Mouse (Mus musculus) thymus, postnatal 0 days (tissue): ENCODE results near the gene Tspan14. TPM values are rescaled to one million over a fixed set of nuclear protein-coding genes. Genes with fewer than 3 reads are reported as not detected.

Source experiments
- DNase-seq: peaks from one replicate; pipeline ENCODE4 v3.0.0-alpha.2; 2015; ENCODE audit warnings: low spot score
- polyA plus RNA-seq: library from polyadenylated mRNA; unstranded; fragments of >200 nt; fragmentation: Nextera tagmentation; extraction: Ambion mirVana; gene quantifications from 2 replicates; pipeline ENCODE4 v1.2.1, GENCODE M21; 2015

Gene Tspan14
- 58.5 and 65.0 TPM in 2 replicates for polyA plus RNA-seq

DNA sequence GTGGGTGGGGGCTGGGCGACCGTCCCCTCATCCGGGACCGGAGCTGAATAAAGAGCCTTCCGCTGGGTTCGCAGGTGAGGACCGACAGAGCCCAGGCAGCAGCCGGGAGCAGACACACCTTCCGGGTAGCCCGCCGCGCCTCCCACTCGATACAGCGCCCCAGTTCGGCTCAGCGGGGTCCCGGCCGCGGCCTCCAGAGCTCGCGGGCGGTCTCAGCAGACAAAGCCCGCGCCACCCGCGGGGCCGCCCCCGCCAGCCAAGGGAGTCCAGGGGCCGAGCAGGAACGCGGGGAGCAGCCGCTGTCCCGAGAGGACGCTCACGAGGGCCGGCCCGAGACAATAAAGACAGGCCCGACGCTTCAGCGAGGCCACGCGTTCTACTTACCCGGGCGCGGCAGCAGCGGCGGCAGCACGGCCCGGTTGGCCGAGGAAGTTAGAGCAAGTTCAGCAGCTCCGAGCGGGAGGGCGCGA lies at the start of gene Tspan14:
Gene Tspan14 (minus strand): TSS at position 416 of the 470 bp plus-strand sequence.
- peak; percentile 69 for DNase-seq

DNA sequence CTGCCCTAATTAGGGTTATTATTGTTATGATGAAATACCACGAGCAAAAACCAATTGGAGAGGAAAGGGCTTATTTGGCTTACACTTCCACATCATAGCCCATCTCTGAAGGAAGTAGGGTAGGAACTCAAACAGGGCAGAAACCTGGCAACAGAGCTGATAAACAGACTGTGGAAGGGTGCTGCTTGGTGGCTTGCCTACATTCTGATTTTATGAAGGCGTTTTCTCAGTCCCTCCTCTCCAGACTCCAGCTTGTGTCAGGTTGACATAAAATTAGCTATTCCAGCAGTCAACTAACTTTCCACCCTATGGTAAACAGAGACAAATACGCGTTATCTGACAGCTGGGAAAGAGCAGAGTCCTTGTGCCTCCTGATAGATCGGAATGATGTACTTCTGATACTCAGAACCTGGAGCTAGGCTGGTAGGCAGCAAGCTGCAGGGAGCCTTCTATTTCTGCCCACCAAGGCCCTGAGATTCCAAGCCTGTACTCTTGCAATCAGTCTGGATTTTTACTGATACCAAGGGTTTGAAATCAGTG lies 48.2 kb upstream of the Tspan14 start:
- DNase-seq, result no peak

DNA sequence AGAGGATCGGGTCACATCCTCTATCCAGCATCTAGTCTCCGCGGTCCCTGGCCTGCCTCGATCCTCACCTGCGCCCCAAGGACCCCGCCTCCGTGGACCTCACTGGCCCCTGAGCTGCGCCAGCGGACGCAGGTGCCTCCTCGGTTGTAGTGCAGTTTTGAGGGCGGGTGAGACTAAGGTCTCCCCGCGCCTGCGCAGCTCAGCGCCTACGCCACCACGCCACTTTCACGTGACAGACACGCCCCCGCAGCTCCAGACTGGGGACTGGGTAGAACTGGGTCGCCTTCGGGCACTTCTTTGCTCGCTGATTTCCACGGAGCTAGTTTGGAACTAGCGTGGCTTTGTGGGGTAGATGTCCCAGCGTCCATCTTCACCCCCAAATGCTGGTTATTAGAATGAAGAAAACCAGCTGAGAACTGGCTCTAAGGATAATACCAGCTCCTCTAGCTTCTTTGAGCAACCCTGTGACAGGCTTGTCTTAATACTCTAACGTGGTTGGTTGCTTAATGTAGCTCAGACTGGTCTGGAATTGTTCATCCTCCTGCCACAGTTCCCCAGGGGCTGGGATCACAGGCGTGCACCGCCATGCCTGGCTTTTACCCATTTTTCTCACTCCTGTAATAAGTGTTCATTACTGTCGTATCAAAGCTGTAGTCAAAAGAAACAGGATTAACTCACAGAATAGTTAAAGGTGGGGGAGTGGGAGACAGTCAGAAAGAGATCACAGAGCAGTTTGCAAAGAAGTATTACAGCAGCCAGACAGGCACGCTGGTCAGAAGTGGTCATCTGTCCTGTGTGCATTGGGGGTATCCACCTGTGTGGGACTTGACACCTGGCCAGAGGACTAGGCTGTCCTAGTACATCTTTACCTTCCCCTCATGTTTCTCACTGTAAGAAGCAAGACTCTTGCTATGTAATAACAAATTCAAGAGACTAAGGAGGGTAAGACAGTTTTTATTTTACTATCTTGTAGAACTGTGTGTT lies 47.3 kb upstream of the Tspan14 start, which contains the start of gene Fam213a:
Gene Fam213a (minus strand): TSS at position 159 of the 984 bp plus-strand sequence.
- DNase-seq, result peak; percentile 91

DNA sequence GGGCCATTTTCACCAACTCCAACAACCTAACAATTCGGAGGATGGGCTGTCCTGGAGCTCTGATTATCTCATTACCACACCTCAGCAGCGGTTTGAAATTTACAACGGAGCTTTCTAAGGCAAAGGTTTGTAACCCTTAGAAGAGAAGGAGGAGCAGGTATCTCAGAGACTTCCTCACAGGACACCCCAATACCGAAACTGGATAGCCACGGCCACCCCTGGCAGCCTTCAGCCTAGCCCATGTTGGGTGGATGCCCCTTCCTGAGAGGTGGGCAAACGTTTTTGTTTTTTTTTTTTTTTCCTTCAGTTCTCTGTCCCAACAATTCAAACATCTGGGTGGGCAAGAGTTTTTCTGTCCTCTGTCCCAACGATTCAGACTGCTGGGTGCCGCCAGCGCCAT lies 46.5 kb upstream of the Tspan14 start:
- no peak for DNase-seq

DNA sequence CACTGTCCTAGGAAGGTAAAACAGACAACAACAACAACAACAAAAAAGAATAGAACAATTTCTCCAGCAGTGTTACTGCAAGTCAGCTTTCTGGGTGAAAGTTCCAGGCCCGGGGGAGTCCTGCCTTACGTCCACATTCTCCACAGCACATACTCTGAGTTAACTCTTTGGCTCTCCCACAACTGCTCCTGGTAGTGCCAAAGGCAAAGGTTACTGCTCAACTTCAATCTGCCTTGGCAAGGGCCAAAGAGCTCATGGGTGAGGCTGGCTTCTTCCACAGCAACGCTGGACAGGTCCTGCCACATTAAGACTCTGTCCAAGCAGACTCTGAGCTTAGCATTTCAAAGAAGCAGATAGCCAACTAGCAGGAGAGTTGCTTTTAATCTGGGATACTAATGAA lies 45.3 kb upstream of the Tspan14 start:
- DNase-seq, result no peak

DNA sequence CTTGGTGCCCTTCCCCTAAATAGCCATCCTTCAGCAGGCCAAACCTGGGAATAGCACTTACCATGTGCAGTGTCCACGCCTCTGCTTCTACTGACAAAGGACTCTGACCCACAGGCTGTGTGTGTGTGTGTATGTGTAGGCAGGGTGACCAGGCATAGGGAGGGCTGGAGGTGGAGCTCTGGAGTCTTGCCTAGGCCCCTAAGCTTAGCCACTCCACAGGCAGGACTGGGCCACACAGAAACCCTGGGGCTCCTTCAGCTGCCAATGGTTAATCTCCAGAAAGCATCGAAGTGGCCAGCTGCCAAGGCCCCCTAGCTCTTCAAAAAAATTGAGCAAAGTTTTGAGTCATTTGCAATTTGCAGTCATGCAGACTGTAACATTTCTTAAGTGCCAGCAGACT lies 41.5 kb upstream of the Tspan14 start:
- no peak for DNase-seq

DNA sequence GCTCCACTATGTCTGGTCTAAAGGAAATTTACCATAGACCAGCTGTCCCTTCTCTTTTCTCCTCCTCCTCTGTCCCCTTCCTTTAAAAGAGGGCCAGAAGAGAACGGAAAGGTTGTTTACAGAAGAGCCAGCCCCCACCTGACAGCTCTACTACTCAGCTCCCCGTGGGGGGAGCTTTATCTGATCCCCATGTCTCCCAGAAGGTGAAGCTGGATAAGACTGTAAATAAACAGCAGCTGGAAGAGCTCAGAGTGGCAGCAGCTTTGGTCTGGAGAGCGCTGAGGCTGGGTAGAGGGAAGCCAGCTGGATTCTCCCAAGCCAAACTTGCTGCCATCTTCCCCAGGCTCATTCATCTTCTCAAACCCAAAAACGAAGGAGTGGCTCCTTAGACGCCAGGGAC lies 41.0 kb upstream of the Tspan14 start:
- no peak for DNase-seq

DNA sequence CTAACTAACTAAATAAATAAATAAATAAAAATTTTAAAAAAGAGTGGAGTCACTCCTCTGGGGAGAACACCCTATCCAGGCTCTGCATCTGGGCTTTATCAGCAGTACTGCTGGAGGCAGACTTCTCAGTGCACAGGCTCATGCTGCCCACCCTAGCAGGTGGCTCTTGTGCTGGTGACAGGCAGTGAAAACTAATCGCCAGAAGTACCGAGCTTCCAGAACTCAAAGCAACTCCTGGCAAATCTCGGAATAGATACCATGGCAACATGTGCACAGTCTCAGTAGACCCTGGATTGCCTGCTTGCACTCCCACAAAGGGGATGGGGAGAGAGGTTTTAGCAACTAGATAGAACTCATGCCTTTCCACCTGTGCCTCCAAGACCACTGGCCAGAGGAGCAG lies 40.3 kb upstream of the Tspan14 start:
- DNase-seq, result no peak

DNA sequence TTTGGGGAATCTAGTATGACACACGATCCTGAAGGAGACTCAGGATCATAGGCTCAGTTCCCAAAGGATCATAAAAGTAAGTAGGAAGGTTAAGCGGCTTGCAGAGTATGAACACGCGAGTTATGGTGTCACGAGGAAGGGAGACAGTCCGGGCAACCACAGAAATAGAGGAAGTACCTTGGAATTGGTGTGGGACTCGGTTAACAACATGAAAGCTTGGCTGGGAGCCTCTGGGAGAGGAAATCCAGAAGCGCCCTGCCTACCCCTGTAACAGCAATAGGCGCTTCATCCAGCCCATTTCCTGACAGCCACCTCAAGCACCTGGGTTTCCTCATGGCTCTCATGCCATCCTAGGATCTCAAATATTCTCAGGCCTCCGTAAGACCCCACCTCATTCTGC lies 39.7 kb upstream of the Tspan14 start:
- no peak for DNase-seq

DNA sequence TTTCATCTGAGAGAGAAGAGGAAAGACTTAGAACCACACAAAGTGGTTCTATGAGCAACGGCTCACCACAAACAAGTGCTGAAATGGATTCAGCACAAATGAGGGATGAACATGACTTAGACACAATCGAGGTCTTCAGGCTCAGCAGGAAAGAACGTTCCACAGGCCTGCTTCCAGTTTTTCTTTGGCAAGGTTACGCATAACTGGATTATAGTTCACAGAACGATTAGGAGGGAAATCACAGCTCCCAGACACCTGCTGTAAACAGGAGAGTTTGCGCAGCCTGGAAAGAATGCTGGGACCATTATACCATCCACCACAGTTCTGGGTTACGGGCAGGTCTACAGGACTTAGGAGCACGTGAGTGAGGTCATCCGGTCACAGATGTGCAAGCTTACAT lies 39.1 kb upstream of the Tspan14 start:
- no peak for DNase-seq

DNA sequence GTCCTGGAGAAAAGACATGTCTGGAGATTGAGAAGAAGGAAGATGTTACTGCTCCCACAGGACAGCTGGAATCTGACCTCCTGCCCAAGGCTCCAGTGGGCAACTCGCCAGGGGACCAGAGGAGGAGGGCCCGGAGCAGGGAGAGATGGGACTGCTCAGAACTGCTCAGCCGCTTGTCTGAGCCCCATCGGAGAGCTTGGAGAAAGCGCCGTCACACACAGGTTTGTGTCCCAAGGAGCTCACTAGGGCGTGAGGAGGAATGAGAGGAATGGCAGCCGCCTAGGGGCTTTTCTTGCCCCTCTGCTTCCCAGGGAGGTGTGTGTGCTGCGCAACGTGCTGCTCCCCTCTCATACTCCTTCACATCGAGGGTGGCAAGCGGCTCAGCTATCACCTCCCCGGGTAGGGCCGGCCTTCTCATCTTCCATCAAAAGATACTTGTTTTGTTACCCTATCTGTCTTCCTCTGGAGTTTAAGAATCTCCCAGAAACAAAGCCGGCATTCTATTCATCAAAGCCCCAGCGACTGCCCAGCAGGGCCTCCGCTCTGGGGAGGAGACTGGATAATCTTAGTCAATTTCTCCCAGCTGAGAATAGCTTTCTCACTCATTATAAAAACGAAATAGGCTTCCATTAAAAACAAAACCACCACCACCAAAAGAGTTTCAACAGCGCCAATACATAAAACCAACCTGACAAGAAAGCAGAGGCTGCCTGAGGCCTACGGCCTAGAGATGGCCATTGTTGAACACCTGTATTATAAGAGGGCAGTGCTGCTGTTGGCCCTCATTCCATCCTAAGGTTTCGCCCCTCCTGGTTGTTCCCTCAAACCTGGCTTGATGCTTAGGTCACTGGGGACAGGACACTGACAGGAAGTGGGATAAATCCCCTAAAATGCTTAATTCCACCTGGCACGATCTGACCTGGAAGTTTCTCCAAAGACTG lies 37.9 kb upstream of the Tspan14 start:
- no peak for DNase-seq

DNA sequence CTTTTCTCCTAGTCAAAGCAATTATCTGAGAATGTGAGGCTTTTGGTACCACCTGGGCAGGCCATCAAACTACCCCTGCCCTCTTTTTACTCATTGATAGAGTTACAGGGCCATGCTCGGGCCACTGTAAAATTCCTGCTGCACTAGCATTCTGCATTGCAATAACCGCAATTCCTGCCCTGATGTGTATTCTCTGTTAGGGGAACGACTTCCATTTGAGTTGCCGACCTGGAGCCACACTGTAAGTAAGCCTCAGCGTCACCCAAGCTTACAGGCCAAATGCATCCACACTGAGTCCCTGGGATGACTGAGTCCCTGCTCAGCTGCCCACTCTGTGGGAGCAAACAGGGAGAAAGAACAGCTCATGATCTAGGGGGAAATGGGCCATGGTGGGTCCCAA lies 35.0 kb upstream of the Tspan14 start:
- no peak for DNase-seq

DNA sequence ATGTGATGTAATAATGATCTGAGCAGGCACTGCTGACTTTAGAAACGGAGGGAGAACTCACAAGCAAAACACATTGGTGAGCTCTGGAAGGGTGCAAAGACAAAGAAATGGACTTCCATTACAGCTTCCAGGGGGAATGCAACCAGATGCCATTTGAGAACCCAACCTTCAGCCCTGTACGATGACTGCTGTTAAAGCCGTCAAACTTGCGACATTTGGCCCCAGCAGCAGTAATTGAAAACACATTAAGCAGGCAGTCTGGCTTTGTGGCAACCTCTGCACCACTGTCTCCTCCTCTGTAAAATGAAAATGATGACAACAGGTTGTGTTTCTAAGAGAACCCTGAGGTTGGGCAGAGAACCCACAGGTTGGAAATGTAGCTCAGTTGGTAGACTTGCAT lies 34.2 kb upstream of the Tspan14 start:
- no peak for DNase-seq

DNA sequence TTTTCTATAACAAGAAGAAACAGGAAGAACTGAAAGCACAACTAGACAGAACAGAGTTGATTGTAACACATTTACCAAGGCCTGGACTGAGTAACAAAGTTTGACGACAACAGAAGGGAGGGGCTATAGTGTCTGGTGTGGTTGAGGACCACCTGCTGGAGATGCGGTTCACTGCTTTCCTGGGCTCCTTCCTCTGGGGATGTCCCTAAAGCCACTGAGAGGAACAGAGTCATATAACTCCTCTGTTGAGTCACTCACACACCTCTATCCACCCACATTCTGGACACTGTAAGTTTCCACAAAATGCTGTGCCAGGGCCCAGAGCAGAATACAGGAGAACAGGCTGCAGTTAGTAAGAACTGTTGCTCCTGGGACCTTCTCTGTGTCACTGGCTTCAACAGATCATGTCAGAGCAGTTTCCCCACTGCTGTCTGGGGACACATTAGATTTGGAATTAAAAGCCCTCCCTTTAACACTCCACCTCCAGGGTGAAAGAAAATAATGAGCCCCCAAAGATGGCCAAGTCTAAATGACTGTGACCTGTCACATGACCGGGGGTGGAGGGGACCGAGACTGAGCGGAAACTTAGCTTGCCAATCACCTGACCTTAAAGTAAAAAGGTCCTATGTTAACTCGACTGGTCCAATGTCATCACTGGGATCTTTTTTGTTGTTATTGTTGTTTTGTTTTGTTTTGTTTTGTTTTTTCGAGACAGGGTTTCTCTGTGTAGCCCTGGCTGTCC lies 33.5 kb upstream of the Tspan14 start:
- DNase-seq, result peak; percentile 40

DNA sequence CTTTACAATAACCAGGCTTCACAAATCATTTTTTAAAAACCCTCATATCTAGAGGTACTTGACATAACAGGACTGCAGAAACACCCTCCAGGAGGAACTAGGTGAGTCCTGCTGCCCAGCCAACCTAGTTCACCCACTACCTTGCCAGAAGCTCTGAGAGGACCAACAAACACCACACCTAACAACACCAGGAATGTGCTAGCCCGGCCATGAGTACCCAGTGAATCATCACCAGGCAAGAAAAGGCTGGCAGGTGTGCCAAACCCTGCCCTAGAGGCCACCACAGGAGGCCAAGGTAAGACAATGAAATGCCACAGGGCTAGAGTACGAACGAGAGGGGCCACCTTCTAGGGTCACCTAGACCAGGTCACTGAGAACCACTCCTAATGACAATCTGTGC lies 29.6 kb upstream of the Tspan14 start:
- DNase-seq, result no peak

DNA sequence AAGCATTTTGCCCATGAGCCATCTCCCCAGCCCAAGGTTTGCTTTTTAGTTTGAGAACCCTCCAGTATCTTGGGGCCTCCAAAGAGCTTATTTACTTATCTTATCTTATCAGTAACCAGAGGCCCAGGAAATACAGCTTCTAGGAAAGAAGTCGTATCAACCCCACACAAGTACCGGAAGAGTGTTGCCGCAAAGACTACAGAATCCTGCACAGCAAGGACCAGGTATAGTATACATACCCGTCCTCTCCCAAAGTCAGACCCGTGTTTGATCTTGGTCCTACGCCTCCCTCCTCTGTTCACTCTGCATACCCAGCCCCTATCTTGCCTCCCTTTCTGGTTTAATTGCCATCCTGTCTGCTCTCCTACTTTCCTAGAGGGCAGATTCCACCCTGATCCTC lies 25.9 kb upstream of the Tspan14 start:
- no peak for DNase-seq

DNA sequence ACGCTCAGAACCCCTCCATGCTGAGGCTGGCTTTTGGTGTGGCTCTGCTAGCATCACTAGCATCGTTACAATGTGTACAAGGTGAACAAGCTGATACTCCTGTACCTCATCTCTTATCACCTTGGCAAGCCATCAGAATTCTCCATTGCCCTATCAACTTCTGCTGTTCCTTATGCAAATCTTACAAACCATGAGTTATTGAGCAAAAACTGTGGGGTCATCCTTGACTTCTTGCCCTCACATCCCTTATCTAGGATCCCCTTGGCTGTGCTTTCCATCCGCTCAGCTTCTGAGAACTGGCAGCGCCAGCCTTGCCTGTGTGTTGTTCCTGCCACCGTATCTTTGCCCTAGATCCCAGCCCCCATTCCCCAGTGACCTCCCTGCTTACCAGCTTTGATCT lies 22.2 kb upstream of the Tspan14 start:
- no peak for DNase-seq

DNA sequence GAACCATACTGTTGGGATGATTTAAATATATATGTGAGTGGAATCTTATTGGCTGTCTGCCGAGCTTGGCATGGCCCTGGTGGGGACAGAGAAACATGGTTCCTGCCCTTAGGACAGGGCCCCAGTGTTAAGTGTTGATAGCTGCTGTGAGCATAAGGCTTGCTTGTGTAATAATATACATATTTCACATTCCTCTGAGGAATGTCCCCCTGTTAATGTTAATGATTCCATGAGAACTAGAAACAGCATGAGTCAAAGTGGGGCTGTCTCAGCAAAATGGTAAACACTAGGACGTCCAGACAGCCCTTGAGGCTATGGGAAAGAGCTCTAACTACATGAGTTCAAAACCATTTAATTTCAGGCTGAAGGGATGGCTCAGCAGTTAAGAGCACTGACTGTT lies 20.6 kb upstream of the Tspan14 start:
- no peak for DNase-seq

DNA sequence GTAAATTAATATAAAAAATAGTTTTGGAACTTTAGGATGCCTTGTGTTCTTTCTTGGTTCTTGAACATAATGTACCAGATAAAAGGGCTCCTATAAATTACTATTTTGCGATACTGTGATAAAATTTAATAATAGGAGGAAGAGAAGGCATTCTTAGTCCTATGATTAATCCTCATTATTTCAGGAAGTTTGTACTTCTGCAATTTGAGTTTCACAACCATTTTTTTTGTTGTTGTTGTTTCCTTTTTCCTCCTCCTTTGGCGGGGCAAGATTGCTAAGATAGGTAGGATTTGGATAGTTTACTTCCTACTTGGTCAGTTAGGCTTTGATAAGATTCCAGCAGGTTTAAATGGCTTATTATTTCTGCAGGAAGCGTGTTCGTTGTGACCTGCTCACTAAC lies 19.0 kb upstream of the Tspan14 start:
- DNase-seq, result no peak

DNA sequence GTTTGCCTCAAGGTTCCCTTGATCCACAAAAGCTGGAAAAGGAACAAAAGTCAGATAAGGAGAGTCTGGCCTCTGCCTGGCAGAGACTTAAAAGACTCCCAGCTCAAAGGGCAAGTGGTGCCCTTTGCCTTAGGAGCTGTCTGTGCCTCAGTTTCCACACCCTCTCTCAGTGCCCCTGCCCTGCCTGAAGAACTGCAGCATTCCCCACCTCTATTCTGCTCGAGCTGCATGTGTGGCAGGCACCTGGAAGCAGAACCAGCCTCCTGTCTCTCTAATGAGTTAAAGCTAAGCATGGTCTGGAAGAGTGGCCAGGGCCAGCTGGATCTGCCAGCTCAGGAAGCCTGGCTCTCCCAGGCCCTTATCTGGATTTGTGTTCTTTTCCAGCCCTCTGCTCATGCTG lies 13.1 kb upstream of the Tspan14 start:
- DNase-seq, result no peak

DNA sequence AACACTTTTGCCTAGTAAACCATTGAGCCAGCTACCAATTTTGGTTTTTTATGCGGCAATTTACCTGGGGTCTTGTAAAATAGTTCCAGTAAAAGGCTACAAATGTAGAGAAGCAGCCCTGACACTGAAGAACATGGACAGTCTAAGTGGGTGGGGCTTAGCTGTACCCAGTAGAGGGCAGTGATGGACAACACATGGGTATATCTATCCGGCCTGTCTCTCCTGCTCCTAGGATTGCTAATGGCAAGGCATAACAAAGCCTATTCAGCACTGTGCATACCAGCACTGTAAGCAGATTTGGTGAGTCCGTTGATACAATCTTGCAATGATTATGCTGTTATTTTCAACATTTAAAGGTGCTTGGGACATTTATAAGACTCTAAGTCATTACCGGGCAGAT lies 12.4 kb upstream of the Tspan14 start:
- no peak for DNase-seq
